Mouse (Mus musculus): ENCODE measurements around the gene Kif5a.

DNA sequence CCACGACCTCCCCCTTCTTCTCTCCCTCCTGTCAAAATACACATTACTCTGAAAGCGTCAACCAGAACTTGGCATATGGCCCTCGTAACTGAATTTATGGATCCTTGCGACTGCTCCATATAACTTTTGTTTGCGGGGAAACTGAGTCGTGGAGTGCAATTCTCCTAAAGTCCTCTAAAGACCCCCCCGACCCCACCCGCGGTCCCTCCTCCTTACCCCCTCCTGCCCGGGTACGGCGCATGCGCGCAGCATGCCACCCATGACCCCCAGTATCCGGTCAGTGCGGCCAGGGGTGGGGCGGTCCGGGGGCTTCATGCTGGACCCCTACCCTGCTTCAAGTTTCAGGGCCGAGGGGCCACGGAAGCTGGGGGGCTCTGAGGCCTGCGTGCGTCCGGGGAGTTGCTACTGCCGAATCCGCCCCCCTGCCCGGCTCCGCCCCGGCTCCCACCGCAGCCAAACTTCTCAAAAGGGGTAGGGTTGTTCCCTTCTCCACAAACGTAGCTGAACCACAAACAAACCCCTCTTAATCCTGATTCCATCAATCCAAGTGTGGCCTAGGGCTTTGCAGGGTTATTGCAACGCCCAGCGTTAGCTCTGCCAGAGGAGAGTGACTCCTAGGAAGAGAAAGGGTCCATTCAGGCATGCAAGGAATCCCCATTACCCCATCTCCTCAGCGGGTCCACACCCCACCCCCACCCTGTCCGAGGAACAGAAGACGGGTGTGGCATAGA is 73.3 kb downstream of the Kif5a start, which contains the start of gene Arhgef25:
- TF ChIP-seq CTCF (IDR thresholded peaks at IDR 0.05; ENCODE audit: borderline replicate concordance, insufficient read depth, low read depth, low read length) (no peak), POLR2A (IDR thresholded peaks at IDR 0.05; ENCODE audit: borderline replicate concordance, insufficient read depth, low read length) (no peak)

Measured in cerebellum, adult 2 months (tissue).